Mouse (Mus musculus): ENCODE measurements around the gene Il16. TPM values are rescaled to one million over a fixed set of nuclear protein-coding genes. Genes with fewer than 3 reads are reported as not detected.

Il16 gene
- total and polyA plus RNA-seq, 2 experiments from 2014 or later = 3.3 to 4.3 TPM

GRCm38 (mm10) chr7:83739680-83740310 lies 5.7 kb downstream of the Il16 start:
- H3K27ac ChIP-seq (ENCODE audit: low read depth) = no peak overlapping the region
- ATAC-seq (ENCODE audit: insufficient read depth, low read depth) (no peak), DNase-seq (ENCODE audit: low spot score) (no peak)
- no peaks in the 10 kb centered on the region for H3K36me3 ChIP-seq (replicated peaks; ENCODE audit: control insufficient read depth, insufficient read depth, low read length)
- no peak overlapping the region for H3K4me3 ChIP-seq (ENCODE audit: low read depth, low read length)
- H3K27me3 ChIP-seq (ENCODE audit: control insufficient read depth, insufficient read depth, low read length) = 0 out of 2 replicates have a peak, but pooled peaks cover 4% of the 10 kb centered on the region
- no peak overlapping the region for H3K9ac ChIP-seq (replicated peaks; ENCODE audit: low read depth, low read length)
- no peak overlapping the region for H3K4me2 ChIP-seq (ENCODE audit: low read depth, low read length)
- TF ChIP-seq CTCF (IDR thresholded peaks at IDR 0.05; ENCODE audit: low read depth) (no peak), EP300 (IDR thresholded peaks at IDR 0.05; ENCODE audit: low read depth) (no peak)
- no peaks in the 10 kb centered on the region for H3K9me3 ChIP-seq (replicated peaks; ENCODE audit: control insufficient read depth, low read length)
- WGBS = 37% methylated on average over 7 of the region's 7 CpGs
- peaks cover under 1% of the 10 kb centered on the region; the same call in 1 of the 2 replicates for H3K4me1 ChIP-seq (ENCODE audit: control insufficient read depth, insufficient read depth)

GRCm38 (mm10) chr7:83738623-83739462 lies 6.7 kb downstream of the Il16 start:
- ATAC-seq (ENCODE audit: insufficient read depth, low read depth) = no peak
- Histone ChIP-seq H3K4me2 (ENCODE audit: low read depth, low read length) (no peak overlapping the region), H3K27ac (ENCODE audit: low read depth) (no peak overlapping the region), H3K4me3 (ENCODE audit: low read depth, low read length) (no peak overlapping the region), H3K36me3 (replicated peaks; ENCODE audit: control insufficient read depth, insufficient read depth, low read length) (no peaks in the 10 kb centered on the region), H3K4me1 (ENCODE audit: control insufficient read depth, insufficient read depth) (no peaks in the 10 kb centered on the region), H3K9ac (replicated peaks; ENCODE audit: low read depth, low read length) (no peak overlapping the region), H3K27me3 (ENCODE audit: control insufficient read depth, insufficient read depth, low read length) (no peaks in the 10 kb centered on the region), H3K9me3 (replicated peaks; ENCODE audit: control insufficient read depth, low read length) (no peaks in the 10 kb centered on the region)
- WGBS = 49% methylated on average over 10 of the region's 10 CpGs
- no peak for DNase-seq (ENCODE audit: low spot score)
- TF ChIP-seq EP300 (IDR thresholded peaks at IDR 0.05; ENCODE audit: low read depth) = no peak

GRCm38 (mm10) chr7:83737914-83738490 lies 7.5 kb downstream of the Il16 start:
- TF ChIP-seq CTCF (IDR thresholded peaks at IDR 0.05; ENCODE audit: low read depth) (no peak), EP300 (IDR thresholded peaks at IDR 0.05; ENCODE audit: low read depth) (no peak)
- no peak for ATAC-seq (ENCODE audit: insufficient read depth, low read depth)
- H3K27ac ChIP-seq (ENCODE audit: low read depth) = no peak overlapping the region

GRCm38 (mm10) chr7:83736341-83737115 lies 9.0 kb downstream of the Il16 start:
- 83% methylated on average over 6 of the region's 6 CpGs for WGBS
- TF ChIP-seq EP300 (IDR thresholded peaks at IDR 0.05; ENCODE audit: low read depth) (no peak), CTCF (IDR thresholded peaks at IDR 0.05; ENCODE audit: low read depth) (no peak)
- Histone ChIP-seq H3K27me3 (ENCODE audit: control insufficient read depth, insufficient read depth, low read length) (no peaks in the 10 kb centered on the region), H3K4me1 (ENCODE audit: control insufficient read depth, insufficient read depth) (no peaks in the 10 kb centered on the region), H3K4me2 (ENCODE audit: low read depth, low read length) (no peak overlapping the region), H3K27ac (ENCODE audit: low read depth) (no peak overlapping the region), H3K4me3 (ENCODE audit: low read depth, low read length) (no peak overlapping the region), H3K9me3 (replicated peaks; ENCODE audit: control insufficient read depth, low read length) (no peaks in the 10 kb centered on the region), H3K36me3 (replicated peaks; ENCODE audit: control insufficient read depth, insufficient read depth, low read length) (no peaks in the 10 kb centered on the region), H3K9ac (replicated peaks; ENCODE audit: low read depth, low read length) (no peak overlapping the region)
- ATAC-seq (ENCODE audit: insufficient read depth, low read depth) = no peak
- DNase-seq (ENCODE audit: low spot score) = no peak

More at GRCm38 (mm10) chr7:83737914-83738490, 7.5 kb downstream of the Il16 start:
- WGBS = 84% methylated on average over 6 of the region's 6 CpGs
- Histone ChIP-seq H3K4me1 (ENCODE audit: control insufficient read depth, insufficient read depth) (no peaks in the 10 kb centered on the region), H3K36me3 (replicated peaks; ENCODE audit: control insufficient read depth, insufficient read depth, low read length) (no peaks in the 10 kb centered on the region), H3K9me3 (replicated peaks; ENCODE audit: control insufficient read depth, low read length) (no peaks in the 10 kb centered on the region), H3K4me3 (ENCODE audit: low read depth, low read length) (no peak overlapping the region), H3K9ac (replicated peaks; ENCODE audit: low read depth, low read length) (no peak overlapping the region), H3K27me3 (ENCODE audit: control insufficient read depth, insufficient read depth, low read length) (no peaks in the 10 kb centered on the region), H3K4me2 (ENCODE audit: low read depth, low read length) (no peak overlapping the region)
- no peak for DNase-seq (ENCODE audit: low spot score)

- no peak for TF ChIP-seq EP300 (IDR thresholded peaks at IDR 0.05; ENCODE audit: low read depth)
- no peak for TF ChIP-seq CTCF (IDR thresholded peaks at IDR 0.05; ENCODE audit: low read depth)
- Histone ChIP-seq H3K4me1 (ENCODE audit: control insufficient read depth, insufficient read depth) (no peaks in the 10 kb centered on the region), H3K27me3 (ENCODE audit: control insufficient read depth, insufficient read depth, low read length) (no peaks in the 10 kb centered on the region), H3K4me2 (ENCODE audit: low read depth, low read length) (no peak overlapping the region), H3K4me3 (ENCODE audit: low read depth, low read length) (no peak overlapping the region), H3K27ac (ENCODE audit: low read depth) (no peak overlapping the region), H3K36me3 (replicated peaks; ENCODE audit: control insufficient read depth, insufficient read depth, low read length) (no peaks in the 10 kb centered on the region), H3K9ac (replicated peaks; ENCODE audit: low read depth, low read length) (no peak overlapping the region), H3K9me3 (replicated peaks; ENCODE audit: control insufficient read depth, low read length) (no peaks in the 10 kb centered on the region)
- 82% methylated on average over 7 of the region's 7 CpGs for WGBS
- DNase-seq (ENCODE audit: low spot score) (no peak), ATAC-seq (ENCODE audit: insufficient read depth, low read depth) (no peak)
These were observed 10.3 kb downstream of the Il16 start for GRCm38 (mm10) chr7:83735108-83735781.
